ENCODE assay signal across 15 mouse cellular contexts in genomic region chr10:67785563-67785962, GRCm38 (mm10).
DNase-seq lines count a peak whose midpoint lies in the region; ATAC-seq and TF ChIP-seq lines count a peak whose summit lies in the region.
"Had no signal": no experiment of that assay in that cellular context is flagged by ENCODE, and none has a peak within 500 bp of the region (broad histone marks: within the 10 kb centered on the region; RNA-seq: fewer than 3 reads in every experiment).

No protein-coding gene starts in this region.

- H3K36me3 ChIP-seq in midbrain, embryonic 16.5 days (ENCODE audit: control insufficient read depth, insufficient read depth, low read length), result no peaks in the 10 kb centered on the region
- H3K36me3 ChIP-seq: forebrain, embryonic 12.5 days; liver, embryonic 13.5 days; midbrain, embryonic 13.5 days had no signal

- no peak for TF ChIP-seq POLR2A in lung, adult 2 months (IDR thresholded peaks at IDR 0.05; ENCODE audit: borderline replicate concordance, extremely low read depth, low read depth, low read length)

- no peak overlapping the region for H3K27ac ChIP-seq in midbrain, embryonic 16.5 days (ENCODE audit: low read length)
- H3K27ac ChIP-seq: forebrain, embryonic 12.5 days; heart, adult 2 months; left cerebral cortex, adult 2 months; liver, embryonic 13.5 days; midbrain, embryonic 13.5 days had no signal

- no peak overlapping the region for H3K4me3 ChIP-seq in lung, adult 2 months (replicated peaks; ENCODE audit: extremely low read depth, low read depth, low read length)
- no peak overlapping the region for H3K4me3 ChIP-seq in midbrain, embryonic 16.5 days (ENCODE audit: low read depth, low read length)
- H3K4me3 ChIP-seq: forebrain, embryonic 12.5 days; heart, adult 2 months; left cerebral cortex, adult 2 months; liver, embryonic 13.5 days; midbrain, embryonic 13.5 days had no signal

- peak; percentile 96 for DNase-seq in heart, adult 11 months
- DNase-seq in heart, postnatal 4 days, result no peak
- peak; percentile 72 for DNase-seq in 3134 (ENCODE audit: extremely low read depth, insufficient read length, low spot score)
- peak; percentile 8 for DNase-seq in adrenal gland, postnatal 14 days
- DNase-seq in lung, adult 2 months, result peak; percentile 39
- no peak for DNase-seq in thymus, postnatal 4 days
- no peak for DNase-seq in layer of hippocampus, adult 9-10 months (ENCODE audit: low spot score)
- DNase-seq: liver, embryonic 13.5 days had no signal

- ATAC-seq in midbrain, embryonic 16.5 days, result no peak
- ATAC-seq: CD4-positive, CD25-positive, alpha-beta regulatory T cell, adult 4 months; inflammation-experienced regulatory T-cells, adult 6 months; midbrain, embryonic 13.5 days had no signal

- H3K4me1 ChIP-seq in lung, adult 2 months (ENCODE audit: control insufficient read depth, insufficient read depth, low read length), result peaks cover 8% of the 10 kb centered on the region
- H3K4me1 ChIP-seq in midbrain, embryonic 16.5 days (ENCODE audit: control insufficient read depth, insufficient read depth, low read length), result no peaks in the 10 kb centered on the region
- H3K4me1 ChIP-seq: forebrain, embryonic 12.5 days; liver, embryonic 13.5 days; midbrain, embryonic 13.5 days had no signal

- no peak overlapping the region for H3K4me2 ChIP-seq in midbrain, embryonic 16.5 days (ENCODE audit: low read length)
- H3K4me2 ChIP-seq: forebrain, embryonic 12.5 days; liver, embryonic 13.5 days; midbrain, embryonic 13.5 days had no signal

- no peak overlapping the region for H3K9ac ChIP-seq in midbrain, embryonic 16.5 days (ENCODE audit: low read depth, low read length)
- H3K9ac ChIP-seq: forebrain, embryonic 12.5 days; liver, embryonic 13.5 days; midbrain, embryonic 13.5 days had no signal

- 34% methylated on average over 2 of the region's 2 CpGs for WGBS in lung, adult 2 months
- 87% methylated on average over 2 of the region's 2 CpGs for WGBS in midbrain, embryonic 16.5 days

- H3K27me3 ChIP-seq in midbrain, embryonic 16.5 days (ENCODE audit: control insufficient read depth, insufficient read depth, low read depth, low read length), result no peaks in the 10 kb centered on the region
- H3K27me3 ChIP-seq: forebrain, embryonic 12.5 days; liver, embryonic 13.5 days; midbrain, embryonic 13.5 days had no signal

- no peak for TF ChIP-seq CTCF in lung, adult 2 months (IDR thresholded peaks at IDR 0.05; ENCODE audit: insufficient read depth, low read length)

- 0 out of 2 replicates have a peak, but pooled peaks cover 2% of the 10 kb centered on the region for H3K9me3 ChIP-seq in midbrain, embryonic 16.5 days (replicated peaks; ENCODE audit: control insufficient read depth, low read length, poor library complexity, severe bottlenecking)
- H3K9me3 ChIP-seq: forebrain, embryonic 12.5 days; liver, embryonic 13.5 days; midbrain, embryonic 13.5 days had no signal

Comparison
In these comparisons a context has a peak if more than half of its experiments do, and no peak if none do; other contexts are left out.
1. DNase-seq: peak in heart, adult 11 months (single experiment), 3134 (single experiment), adrenal gland, postnatal 14 days (single experiment) and lung, adult 2 months (single experiment); none in heart, postnatal 4 days (single experiment), thymus, postnatal 4 days (single experiment) and layer of hippocampus, adult 9-10 months (single experiment).